Mouse (Mus musculus) CD4-positive helper T cell, adult 2 months (primary cell): ENCODE measurements at regions not wholly inside any gene's neighbourhood (a gene's known extent, or its start where the extent isn't known, plus 50 kb on each side); places are given as distances from the start of the nearest gene placed in this dataset.

Source experiments
- DNase-seq: peaks from one replicate; pipeline ENCODE4 v3.0.0-alpha.2; 2012; ENCODE audit warnings: low read depth, missing footprints, low spot score

DNA sequence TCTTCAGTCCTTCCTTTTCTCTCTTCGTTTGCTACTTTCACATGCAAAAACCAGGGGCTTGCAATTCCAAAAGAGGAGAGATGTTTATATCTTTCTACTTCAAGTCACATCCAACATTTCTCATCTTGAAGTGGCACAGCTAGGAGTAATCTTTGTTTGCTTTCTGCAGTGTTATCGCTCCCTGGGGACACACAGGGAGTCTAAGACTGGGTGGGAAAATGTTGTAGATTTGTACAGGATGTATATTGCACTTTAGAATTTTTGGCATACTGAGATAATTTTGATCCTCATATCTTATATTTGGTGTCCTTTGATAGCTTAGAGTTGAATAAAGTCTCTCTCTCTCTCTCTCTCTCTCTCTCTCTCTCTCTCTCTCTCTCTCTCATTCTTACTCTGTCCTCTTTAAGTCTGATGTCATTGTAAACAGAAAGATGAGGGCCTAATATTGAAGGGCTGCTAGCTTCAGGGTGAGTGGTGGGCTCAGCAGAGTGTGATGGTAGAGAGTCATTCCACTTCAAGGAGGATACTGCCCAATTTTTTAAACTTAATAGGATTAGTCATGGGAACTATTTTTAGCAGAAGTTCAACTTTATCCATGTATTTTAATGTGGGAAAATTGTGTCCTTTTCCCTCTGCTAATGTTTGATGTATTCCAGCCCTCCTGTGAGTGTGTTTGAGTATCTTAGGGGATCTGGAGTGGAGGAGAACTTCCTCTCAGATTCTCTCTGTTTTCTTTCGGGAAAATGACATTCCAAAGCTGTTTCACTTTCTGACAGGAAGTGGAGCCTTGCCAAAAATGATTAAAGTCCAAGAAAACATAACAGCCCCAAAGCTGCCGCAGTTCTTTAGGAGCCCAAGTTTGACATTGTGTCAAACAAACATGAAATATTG, 397.3 kb upstream of the Zeb2 start:
- no peak for DNase-seq

DNA sequence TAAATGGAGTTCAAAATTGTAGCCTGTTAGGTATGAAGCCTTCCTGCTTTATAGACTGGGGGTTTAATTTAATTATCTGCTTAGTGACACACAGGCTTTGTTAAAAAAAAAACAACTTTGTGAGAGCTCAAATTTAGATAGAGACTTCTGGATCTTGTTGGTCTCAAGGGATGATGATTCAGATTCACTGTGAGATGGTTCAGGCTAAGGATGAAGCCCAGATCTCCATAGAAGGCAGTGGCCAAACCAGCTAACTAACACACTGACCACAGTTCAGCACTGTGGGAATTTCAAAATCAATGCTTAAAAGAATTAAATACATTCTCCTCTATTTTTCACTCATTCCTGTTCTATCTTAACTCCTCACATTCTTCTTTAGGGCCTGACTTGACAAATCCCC, 395.7 kb upstream of the Zeb2 start:
- DNase-seq: no peak

- DNase-seq: no peak
These were observed 394.6 kb upstream of the Zeb2 start for GRCm38 (mm10) chr2:45511791-45512190.

- no peak for DNase-seq
These were observed 387.3 kb upstream of the Zeb2 start for GRCm38 (mm10) chr2:45504468-45504867.

DNA sequence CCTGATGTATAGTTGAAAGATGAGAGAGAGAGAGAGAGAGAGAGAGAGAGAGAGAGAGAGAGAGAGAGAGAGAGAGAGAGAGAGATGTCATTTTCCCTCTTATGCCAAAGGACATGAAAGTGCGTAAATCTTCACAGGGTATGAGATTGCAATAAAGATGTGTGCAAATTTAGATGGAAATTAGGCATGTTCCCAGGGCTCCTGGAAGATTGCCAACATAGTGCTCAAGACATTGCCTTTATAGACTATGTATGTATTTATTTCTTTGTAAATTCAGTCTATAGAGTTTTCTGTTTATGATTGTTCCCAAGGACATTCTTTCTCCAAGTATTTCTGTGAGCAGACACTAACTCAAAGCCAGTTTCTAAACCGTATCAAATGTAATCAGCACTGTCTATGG, 376.5 kb upstream of the Zeb2 start:
- no peak for DNase-seq

DNA sequence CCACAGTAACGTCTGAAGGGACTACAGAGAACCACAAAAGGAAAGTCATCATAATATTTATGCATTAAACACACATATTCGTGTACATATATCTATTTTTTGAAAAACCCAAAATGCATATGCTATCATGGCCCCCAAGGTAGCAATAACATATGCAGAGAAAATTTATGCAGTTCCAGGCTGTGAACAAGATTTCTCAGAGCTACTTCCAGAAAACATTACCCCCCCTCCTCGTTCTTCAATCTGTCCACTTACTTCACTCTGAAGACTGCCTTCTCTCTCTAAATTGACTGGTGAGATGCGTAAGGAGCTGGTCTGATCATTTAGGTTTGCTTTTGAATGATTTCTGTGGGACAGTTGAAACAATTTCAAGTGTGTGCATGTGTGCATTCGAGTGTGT, 369.3 kb upstream of the Zeb2 start:
- no peak for DNase-seq

- no peak for DNase-seq
These were observed 368.3 kb upstream of the Zeb2 start for GRCm38 (mm10) chr2:45485477-45485876.

DNA sequence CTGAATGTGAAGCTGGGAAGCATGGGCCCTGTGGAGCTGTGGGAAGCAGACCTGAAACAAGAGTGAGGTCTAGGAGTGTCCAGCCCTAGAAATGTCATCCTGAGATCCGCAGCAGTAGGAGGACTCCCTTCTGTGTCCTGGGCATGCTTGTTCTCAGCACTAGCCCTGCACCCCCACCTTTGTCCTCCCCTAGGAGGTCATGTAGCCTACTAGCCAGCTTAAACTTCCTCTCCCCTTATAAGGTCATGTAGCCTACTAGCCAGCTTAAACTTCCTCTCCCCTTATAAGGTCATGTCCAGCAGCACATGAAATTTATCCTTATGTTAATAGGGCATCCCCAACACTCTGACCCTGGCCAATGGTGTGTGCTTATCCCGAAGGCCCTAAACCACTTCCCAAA, 363.5 kb upstream of the Zeb2 start:
- no peak for DNase-seq

DNA sequence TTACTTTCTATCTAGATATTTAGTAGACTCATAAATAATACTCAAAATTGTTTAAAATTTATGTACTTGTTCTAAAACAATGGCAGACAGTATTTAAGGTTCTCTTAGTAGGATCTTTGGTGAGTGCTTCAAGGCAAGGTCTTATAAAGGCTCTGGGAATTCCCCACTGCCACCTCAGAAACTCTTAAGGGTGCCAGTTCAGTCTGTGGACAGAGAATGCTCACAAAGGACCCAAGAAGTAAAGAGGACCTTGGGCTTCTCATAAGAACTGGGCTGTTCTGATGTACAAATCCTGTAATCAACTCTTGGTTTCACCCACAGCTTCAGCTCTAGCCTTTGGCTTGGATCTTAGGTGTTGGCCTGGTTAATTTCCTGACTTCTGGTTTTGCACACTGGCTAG, 358.8 kb upstream of the Zeb2 start:
- DNase-seq: no peak

DNA sequence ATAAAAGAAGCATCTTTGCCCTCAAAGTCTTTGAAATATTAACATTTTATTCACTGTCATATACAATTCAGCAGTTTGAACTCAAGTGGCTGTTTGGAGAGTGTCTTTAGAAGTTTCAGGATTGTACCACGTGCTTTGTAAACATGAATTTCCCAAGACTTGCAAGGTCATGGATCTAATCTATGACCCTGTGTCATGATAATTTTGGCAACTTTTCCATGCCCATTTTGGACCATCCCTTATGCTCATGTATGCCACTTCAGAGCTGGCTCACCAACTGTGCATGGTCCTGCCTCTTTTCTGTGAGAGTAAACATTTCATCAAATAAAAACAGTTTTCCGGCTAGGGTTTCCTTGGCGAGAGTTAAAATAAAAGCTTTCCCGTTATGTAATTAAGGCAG, 347.1 kb upstream of the Zeb2 start:
- DNase-seq: no peak

DNA sequence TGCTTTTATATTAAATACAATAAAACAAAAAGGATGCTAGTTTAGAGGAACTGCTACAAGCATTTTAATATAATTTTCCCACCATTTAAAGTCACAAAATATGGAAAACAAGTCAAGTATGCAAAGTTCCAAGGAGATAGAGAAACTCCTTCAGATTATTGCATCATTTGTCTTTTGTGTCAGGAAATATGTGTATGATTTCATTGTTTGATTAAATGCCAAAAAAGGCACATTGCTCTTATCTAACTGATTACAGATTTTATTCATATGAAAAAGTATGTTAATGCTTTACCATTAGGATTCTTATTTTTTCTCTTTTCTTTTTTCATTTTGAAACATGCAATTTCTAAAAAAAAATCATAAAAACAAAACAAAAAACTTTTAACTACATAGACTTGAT, 342.2 kb upstream of the Zeb2 start:
- DNase-seq: no peak

GRCm38 (mm10) chr2:45454811-45455210, 337.6 kb upstream of the Zeb2 start:
- DNase-seq: no peak

GRCm38 (mm10) chr2:45439146-45439545, 322.0 kb upstream of the Zeb2 start:
- DNase-seq: no peak

GRCm38 (mm10) chr2:45438739-45439138, 321.5 kb upstream of the Zeb2 start:
- no peak for DNase-seq

GRCm38 (mm10) chr2:45435261-45435980, 318.2 kb upstream of the Zeb2 start:
- DNase-seq: no peak

DNA sequence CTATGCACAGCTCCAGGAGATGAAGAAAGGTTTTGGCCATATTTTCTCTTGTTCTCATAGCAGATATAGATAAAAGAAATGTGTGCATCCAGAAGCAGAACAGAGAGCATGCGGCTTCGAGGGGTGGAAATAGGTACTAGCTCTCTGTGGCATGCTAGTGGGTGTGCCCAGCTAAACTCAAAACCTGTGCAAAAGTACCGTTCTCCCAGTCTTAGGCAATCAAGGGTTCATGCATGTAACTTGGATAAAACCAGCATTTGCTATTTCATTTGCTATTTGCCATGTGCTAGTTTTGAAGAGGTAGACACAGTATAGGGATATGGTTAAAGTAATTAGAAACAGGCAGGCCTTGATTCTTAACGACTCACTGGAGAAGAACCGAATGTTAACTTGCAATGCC, 317.6 kb upstream of the Zeb2 start:
- DNase-seq: no peak

DNA sequence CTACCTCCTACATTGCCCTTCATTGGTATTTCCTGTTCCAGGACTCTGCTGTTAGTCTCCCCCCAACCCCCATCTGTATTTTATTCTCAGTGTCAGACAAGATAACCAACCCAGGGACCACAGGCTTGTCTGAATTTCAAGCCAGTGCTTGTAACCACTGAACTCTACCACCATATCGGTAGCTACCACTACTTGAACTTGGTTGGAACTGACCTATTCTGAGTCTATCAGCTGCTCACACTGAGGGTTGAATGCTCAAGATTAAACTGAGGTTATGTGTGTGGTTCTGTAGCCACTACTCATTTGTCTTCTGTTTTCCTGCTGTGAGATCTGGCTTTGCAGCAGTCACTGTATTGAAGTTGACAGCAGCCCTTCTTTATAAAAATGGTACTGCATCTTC, 317.0 kb upstream of the Zeb2 start:
- DNase-seq: no peak

- DNase-seq: no peak
These were observed 314.2 kb upstream of the Zeb2 start for GRCm38 (mm10) chr2:45431366-45431765.

- no peak for DNase-seq
These were observed 304.6 kb upstream of the Zeb2 start for GRCm38 (mm10) chr2:45421774-45422173.

DNA sequence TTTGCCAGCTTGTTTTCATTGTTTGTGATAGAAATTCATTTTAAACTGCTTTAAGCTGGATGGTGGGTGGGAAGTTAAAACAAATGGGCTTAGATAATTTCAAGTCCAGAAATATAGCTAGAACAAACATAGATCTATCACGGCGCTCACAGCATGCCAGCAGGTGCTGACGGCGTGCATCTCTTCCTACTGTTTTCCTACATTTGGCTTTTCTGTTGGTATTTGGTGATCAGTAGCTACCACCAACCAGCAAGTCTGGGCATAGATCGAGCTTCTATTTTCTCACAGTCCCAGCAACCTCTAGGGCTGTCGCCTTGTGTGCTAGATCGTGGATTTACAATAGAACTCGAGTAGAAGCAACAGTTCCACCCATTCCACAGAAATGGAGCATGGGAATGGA, 290.9 kb upstream of the Zeb2 start:
- no peak for DNase-seq

- no peak for DNase-seq
These were observed 272.8 kb upstream of the Zeb2 start for GRCm38 (mm10) chr2:45389902-45390492.

DNA sequence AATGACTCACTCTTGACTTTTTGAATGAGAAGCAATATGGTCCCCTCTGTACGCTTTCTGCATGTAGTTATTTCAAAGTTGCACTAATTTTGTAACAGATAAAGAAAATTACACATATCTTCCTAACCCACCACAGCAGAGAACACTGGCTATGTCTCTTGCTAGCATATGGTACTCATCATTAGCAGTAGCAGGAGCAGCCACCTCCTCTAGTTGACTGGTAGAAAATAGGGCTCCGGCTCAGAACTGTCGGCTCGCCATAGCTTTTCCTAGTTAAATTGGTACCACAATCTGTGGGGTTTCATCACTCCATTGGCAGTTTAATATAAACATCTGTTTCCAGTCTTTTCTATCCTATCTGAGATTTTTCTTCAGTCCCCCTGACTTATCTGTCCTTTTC, 254.1 kb upstream of the Zeb2 start:
- DNase-seq: no peak

DNA sequence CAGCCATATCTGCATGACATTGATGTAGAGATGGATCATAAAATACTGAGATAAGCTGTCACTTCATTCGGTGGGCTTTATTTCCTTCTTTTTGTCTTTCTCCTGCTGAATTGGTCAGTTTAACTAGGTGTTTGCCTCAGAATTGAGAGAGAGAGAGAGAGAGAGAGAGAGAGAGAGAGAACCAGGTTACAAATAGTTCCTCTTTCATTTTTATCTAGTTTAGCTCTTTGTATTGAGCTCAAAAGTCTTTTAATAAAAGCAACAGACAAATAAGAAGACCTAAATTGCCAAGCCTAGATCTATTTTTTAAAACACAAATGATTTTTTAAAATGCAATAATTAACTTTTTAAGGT, 253.4 kb upstream of the Zeb2 start:
- no peak for DNase-seq
